8 mouse cellular contexts compared by ENCODE assay signal in the genomic region with DNA sequence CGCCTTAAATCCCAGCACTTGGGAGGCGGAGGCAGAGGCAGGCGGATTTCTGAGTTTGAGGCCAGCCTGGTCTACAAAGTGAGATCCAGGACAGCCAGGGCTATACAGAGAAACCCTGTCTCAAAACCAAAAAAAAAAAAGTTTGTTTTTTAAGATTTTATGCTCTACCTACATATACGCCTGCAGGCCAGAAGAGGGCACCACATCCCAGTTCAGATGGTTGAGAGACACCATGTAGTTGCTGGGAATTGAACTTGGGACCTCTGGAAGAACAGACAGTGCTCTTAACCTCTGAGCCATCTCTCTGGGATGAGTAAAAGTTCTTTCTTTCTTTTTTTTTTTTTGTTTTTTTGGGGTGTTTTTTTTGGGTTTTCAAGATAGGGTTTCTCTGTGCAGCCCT. TPM values are rescaled to one million over a fixed set of nuclear protein-coding genes. Genes with fewer than 3 reads are reported as not detected.
DNase-seq lines count a peak whose midpoint lies in the region; ATAC-seq and TF ChIP-seq lines count a peak whose summit lies in the region.
"Not testable (repeated sequence)": the region's sequence is repeated elsewhere in the genome, so short reads cannot be mapped to it uniquely, and the experiment has no call there.
"Had no signal": no experiment of that assay in that cellular context is flagged by ENCODE, and none has a peak within 500 bp of the region (broad histone marks: within the 10 kb centered on the region; RNA-seq: fewer than 3 reads in every experiment).

No protein-coding gene starts in this region.

- not testable (repeated sequence) for TF ChIP-seq POLR2A in small intestine, adult 2 months (IDR thresholded peaks at IDR 0.05; ENCODE audit: low read depth, low read length)

- not testable (repeated sequence) for H3K4me3 ChIP-seq in kidney, postnatal 0 days (replicated peaks; ENCODE audit: low read depth, low read length); liver, postnatal 0 days (ENCODE audit: low read depth, low read length); small intestine, adult 2 months (ENCODE audit: low read depth, low read length)

- DNase-seq in 416B (ENCODE audit: low read depth) (peak; percentile 45), ES-CJ7 (ENCODE audit: low read depth, low spot score) (peak; percentile 67), ZHBTc4 (ENCODE audit: low read depth, low spot score) (peak; percentile 70)
- not testable (repeated sequence) for DNase-seq in kidney, postnatal 0 days (ENCODE audit: low spot score); liver, postnatal 0 days

- H3K9me3 ChIP-seq in kidney, postnatal 0 days (replicated peaks; ENCODE audit: low read length); liver, postnatal 0 days (ENCODE audit: low read length): not testable (repeated sequence)

- not testable (repeated sequence) for H3K4me2 ChIP-seq in kidney, postnatal 0 days (ENCODE audit: low read length); liver, postnatal 0 days (ENCODE audit: low read depth, low read length)

- not testable (repeated sequence) for H3K9ac ChIP-seq in kidney, postnatal 0 days (ENCODE audit: low read depth, low read length); liver, postnatal 0 days (replicated peaks)

- ATAC-seq in erythroblast, adult 5-6 weeks (replicated peaks; ENCODE audit: low FRiP score, poor library complexity, severe bottlenecking), result 0 out of 2 replicates have a peak, but pooled peaks have one; percentile 46
- not testable (repeated sequence) for ATAC-seq in kidney, postnatal 0 days (replicated peaks; ENCODE audit: low FRiP score, low read depth); liver, postnatal 0 days

- not testable (repeated sequence) for H3K27me3 ChIP-seq in kidney, postnatal 0 days (ENCODE audit: insufficient read depth, low read length); liver, postnatal 0 days (ENCODE audit: insufficient read depth, low read length); small intestine, adult 2 months (ENCODE audit: control insufficient read depth, insufficient read depth, low read length)

- peak; percentile 47 for TF ChIP-seq CTCF in kidney, postnatal 0 days (IDR thresholded peaks at IDR 0.05; ENCODE audit: low read depth)
- peak; percentile 51 for TF ChIP-seq CTCF in liver, postnatal 0 days (IDR thresholded peaks at IDR 0.05; ENCODE audit: low read depth)
- peak; percentile 7; the same call in 1 of the 2 replicates for TF ChIP-seq CTCF in small intestine, adult 2 months (IDR thresholded peaks at IDR 0.05; ENCODE audit: extremely low read depth, insufficient read length, insufficient replicate concordance, low read depth, low read length)

- H3K4me1 ChIP-seq in kidney, postnatal 0 days (replicated peaks; ENCODE audit: insufficient read depth, low read length); liver, postnatal 0 days (ENCODE audit: insufficient read depth); small intestine, adult 2 months (ENCODE audit: control insufficient read depth, insufficient read depth, insufficient read length, low read length): not testable (repeated sequence)

- peaks cover 84% of the 10 kb centered on the region for H3K36me3 ChIP-seq in kidney, postnatal 0 days (ENCODE audit: insufficient read depth, low read length)
- peaks cover 93% of the 10 kb centered on the region for H3K36me3 ChIP-seq in liver, postnatal 0 days (replicated peaks; ENCODE audit: insufficient read depth, low read length)
- peaks cover 82% of the 10 kb centered on the region for H3K36me3 ChIP-seq in small intestine, adult 2 months (ENCODE audit: control insufficient read depth, insufficient read depth, low read length)

- 91% methylated on average over 4 of the region's 4 CpGs for WGBS in kidney, postnatal 0 days
- WGBS in liver, postnatal 0 days (ENCODE audit: insufficient replicate concordance), result 95% methylated on average over 4 of the region's 4 CpGs
- 96% methylated on average over 4 of the region's 4 CpGs for WGBS in small intestine, adult 2 months

- H3K27ac ChIP-seq in kidney, postnatal 0 days; liver, postnatal 0 days (ENCODE audit: low read depth); small intestine, adult 2 months (ENCODE audit: insufficient read depth, low read depth, low read length): not testable (repeated sequence)

- not testable (repeated sequence) for TF ChIP-seq EP300 in liver, postnatal 0 days (IDR thresholded peaks at IDR 0.05; ENCODE audit: low read depth)

RNA-seq across cellular contexts. Expression of a gene that starts 14.5 kb away (rescaled TPM):
- total RNA-seq in erythroblast, adult 5-6 weeks (2015; ENCODE audit: low replicate concordance), result not detected in 2 replicates
- 0.43 TPM in 1 of 2 replicates, not detected in the other for total RNA-seq in erythroblast, adult 5-6 weeks (2017; ENCODE audit: low replicate concordance)
- polyA plus RNA-seq in kidney, postnatal 0 days (2015; fragmentation: Nextera tagmentation; extraction: Ambion mirVana), result 0.17 TPM in 1 of 2 replicates, not detected in the other
- polyA plus RNA-seq in liver, postnatal 0 days (2015; fragmentation: Nextera tagmentation; extraction: Ambion mirVana), result 0.07 TPM in 1 of 2 replicates, not detected in the other
- 0.14 and 0.18 TPM in 2 replicates for polyA plus RNA-seq in small intestine, adult 2 months (2012; rRNA removed)
- total RNA-seq: hematopoietic stem cell, adult 5-6 weeks had no signal

RNA-seq across cellular contexts. Expression of a gene that starts 14.6 kb away (rescaled TPM):
- total RNA-seq in erythroblast, adult 5-6 weeks (2015; ENCODE audit: low replicate concordance), result 17.3 and 36.3 TPM in 2 replicates
- total RNA-seq in erythroblast, adult 5-6 weeks (2017; ENCODE audit: low replicate concordance), result 23.6 and 33.3 TPM in 2 replicates
- 96.3 and 98.2 TPM in 2 replicates for polyA plus RNA-seq in kidney, postnatal 0 days (2015; fragmentation: Nextera tagmentation; extraction: Ambion mirVana)
- polyA plus RNA-seq in liver, postnatal 0 days (2015; fragmentation: Nextera tagmentation; extraction: Ambion mirVana), result 29.6 and 32.7 TPM in 2 replicates
- 38.2 and 51.7 TPM in 2 replicates for polyA plus RNA-seq in small intestine, adult 2 months (2012; rRNA removed)

RNA-seq across cellular contexts. Expression of a gene that starts 25.2 kb away (rescaled TPM):
- 12.3 and 20.3 TPM in 2 replicates for total RNA-seq in erythroblast, adult 5-6 weeks (2015; ENCODE audit: low replicate concordance)
- total RNA-seq in erythroblast, adult 5-6 weeks (2017; ENCODE audit: low replicate concordance), result 40.4 and 60.1 TPM in 2 replicates
- polyA plus RNA-seq in kidney, postnatal 0 days (2015; fragmentation: Nextera tagmentation; extraction: Ambion mirVana), result 12.4 and 14.8 TPM in 2 replicates
- 9.8 and 11.4 TPM in 2 replicates for polyA plus RNA-seq in liver, postnatal 0 days (2015; fragmentation: Nextera tagmentation; extraction: Ambion mirVana)
- polyA plus RNA-seq in small intestine, adult 2 months (2012; rRNA removed), result 5.1 and 7.5 TPM in 2 replicates

RNA-seq across cellular contexts. Expression of a gene that starts 30.4 kb away (rescaled TPM):
- 9.0 and 14.8 TPM in 2 replicates for total RNA-seq in erythroblast, adult 5-6 weeks (2015; ENCODE audit: low replicate concordance)
- 17.5 and 22.7 TPM in 2 replicates for total RNA-seq in erythroblast, adult 5-6 weeks (2017; ENCODE audit: low replicate concordance)
- 14.4 and 16.8 TPM in 2 replicates for polyA plus RNA-seq in kidney, postnatal 0 days (2015; fragmentation: Nextera tagmentation; extraction: Ambion mirVana)
- 4.7 and 5.5 TPM in 2 replicates for polyA plus RNA-seq in liver, postnatal 0 days (2015; fragmentation: Nextera tagmentation; extraction: Ambion mirVana)
- 19.2 and 28.5 TPM in 2 replicates for polyA plus RNA-seq in small intestine, adult 2 months (2012; rRNA removed)

RNA-seq across cellular contexts. Expression of a gene that starts 30.6 kb away (rescaled TPM):
- 18.8 and 19.4 TPM in 2 replicates for total RNA-seq in erythroblast, adult 5-6 weeks (2015; ENCODE audit: low replicate concordance)
- total RNA-seq in erythroblast, adult 5-6 weeks (2017; ENCODE audit: low replicate concordance), result 16.7 and 25.2 TPM in 2 replicates
- 104 and 106 TPM in 2 replicates for polyA plus RNA-seq in kidney, postnatal 0 days (2015; fragmentation: Nextera tagmentation; extraction: Ambion mirVana)
- 35.3 and 35.8 TPM in 2 replicates for polyA plus RNA-seq in liver, postnatal 0 days (2015; fragmentation: Nextera tagmentation; extraction: Ambion mirVana)
- 91.3 and 125 TPM in 2 replicates for polyA plus RNA-seq in small intestine, adult 2 months (2012; rRNA removed)
